Mouse (Mus musculus) fibroblast of lung, adult 2 months (primary cell): ENCODE measurements at regions not wholly inside any gene's neighbourhood (a gene's known extent, or its start where the extent isn't known, plus 50 kb on each side); places are given as distances from the start of the nearest gene placed in this dataset.
A peak's percentile ranks its signal among the peaks of the same experiment; 100 is the strongest.

ENCODE experiments used
- DNase-seq: peaks from one replicate; pipeline ENCODE4 v3.0.0-alpha.2; 2011; ENCODE audit warnings: low read depth

- DNase-seq: no peak
Measured at GRCm38 (mm10) chr5:33512253-33512884, 78.6 kb upstream of the Nkx1-1 start.

DNA sequence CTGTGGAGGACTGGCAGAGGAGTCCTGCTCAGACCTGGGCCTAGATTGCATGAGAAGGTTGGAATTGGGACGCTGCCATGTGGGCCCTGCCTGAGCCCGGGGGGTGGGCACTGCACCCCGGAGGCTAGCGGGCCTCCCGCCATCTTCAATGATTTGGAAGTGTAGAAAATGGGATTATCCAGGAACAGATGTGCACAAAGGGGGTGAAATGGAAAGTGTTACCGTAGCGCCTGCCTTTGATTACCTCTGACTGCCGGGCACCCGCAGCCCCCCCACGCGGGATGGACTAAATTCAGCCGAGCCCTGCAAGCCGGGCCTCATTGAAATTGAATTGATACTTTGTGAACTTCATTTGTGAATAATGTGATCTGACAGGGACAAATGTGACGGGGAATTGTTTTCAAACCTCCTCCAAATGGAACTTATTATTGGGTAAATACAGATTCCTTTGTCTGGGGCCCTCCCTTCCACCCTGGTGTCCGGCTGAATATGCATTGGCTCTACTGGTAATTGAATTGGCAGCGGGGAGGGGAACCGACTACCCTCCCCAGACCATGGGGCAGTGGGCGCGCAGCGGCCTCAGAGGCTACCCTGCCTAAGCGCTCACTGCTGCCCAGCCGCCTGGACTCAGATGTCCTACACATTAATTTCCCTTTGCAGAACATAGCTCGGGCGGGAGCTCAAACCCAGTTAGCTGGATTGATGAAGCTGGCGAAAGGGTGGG, 77.9 kb upstream of the Nkx1-1 start:
- DNase-seq: no peak

GRCm38 (mm10) chr5:33505786-33506185, 72.0 kb upstream of the Nkx1-1 start:
- DNase-seq: no peak

GRCm38 (mm10) chr5:33501735-33502495, 68.1 kb upstream of the Nkx1-1 start:
- no peak for DNase-seq

GRCm38 (mm10) chr5:33501211-33501610, 67.4 kb upstream of the Nkx1-1 start:
- DNase-seq: no peak

DNA sequence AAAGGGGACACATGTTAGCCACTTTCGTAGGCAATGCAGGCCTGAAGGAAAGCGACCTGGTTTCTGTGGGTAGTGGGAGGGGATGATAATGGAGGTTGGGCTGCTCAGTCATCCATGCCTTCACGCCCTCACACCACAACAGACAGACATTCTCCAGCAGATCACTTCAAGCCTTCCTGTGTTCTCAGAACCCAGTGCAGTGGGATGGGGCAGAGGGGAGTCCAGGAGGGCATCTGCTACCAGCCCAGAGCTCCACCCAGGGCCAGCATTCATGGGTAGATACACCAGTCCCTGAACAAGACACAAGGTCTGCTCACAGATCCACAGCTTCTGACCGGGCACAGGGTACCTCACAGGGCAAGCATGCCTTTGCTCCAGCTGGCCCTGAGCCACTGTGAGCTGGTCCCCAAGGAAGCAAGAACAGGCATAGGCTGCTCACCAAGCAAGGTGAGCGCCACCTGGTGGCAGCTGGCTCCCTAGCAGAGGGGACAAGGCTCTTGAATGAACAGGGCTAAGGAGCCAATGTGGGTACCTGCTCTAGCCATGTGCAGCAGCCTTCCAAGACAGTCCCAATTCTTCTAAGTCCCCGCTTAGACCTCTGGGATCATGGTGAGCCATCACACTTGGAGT, 62.2 kb upstream of the Nkx1-1 start:
- peak; percentile 17 for DNase-seq

- DNase-seq: no peak
Measured at GRCm38 (mm10) chr5:33495276-33495675, 61.5 kb upstream of the Nkx1-1 start.

DNA sequence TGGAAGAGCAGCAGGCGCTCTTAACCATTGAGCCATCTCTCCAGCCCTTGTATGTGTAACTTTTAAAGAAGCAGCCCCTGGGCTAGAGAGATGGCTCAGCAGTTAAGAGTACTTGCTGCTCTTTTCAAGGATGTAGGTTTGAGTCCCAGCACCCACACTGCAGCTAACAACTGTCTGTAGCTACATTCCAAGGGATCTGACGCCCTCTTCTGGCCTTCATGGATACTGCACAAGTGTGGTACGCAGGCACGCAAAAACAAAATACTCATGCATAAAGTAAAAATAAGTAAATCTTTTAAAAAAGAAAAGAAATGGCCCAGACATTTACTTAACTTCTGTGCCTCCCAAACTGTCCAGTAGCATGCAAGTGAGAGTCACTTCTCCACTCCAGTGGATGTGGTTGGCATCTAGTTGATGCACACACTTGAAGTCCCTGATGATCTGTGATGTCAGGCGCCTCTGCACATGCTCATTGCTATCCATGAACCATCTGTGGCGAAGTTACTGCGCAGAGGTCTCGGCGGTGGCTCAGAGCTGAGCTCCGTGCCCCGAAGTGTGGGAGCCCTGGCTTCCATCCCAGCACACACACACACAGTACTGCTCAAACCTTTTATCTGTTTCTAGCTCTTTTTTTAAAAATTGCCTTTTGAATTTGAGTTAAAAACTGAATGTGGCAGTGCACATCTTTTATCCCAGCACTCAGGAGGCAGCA, 59.0 kb upstream of the Nkx1-1 start:
- DNase-seq: no peak

DNA sequence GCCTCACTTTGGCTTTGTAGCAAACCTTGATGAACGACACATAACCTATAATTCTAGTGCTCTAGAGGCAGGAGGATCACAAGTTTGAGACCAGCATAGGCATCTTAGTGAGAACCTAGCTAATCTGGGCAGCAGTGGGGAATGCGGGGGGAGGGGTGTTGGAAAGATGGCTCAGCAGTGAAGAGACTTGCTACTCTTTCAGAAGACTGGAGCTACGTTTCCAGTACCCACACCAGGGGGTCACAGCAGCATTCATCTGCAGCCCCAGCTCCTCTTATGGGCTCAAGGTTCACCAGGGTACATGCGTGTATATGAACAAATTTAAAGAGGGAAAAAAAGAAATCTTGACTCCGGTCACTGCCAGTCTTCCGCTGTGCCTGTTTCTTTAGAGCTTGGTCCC, 55.5 kb upstream of the Nkx1-1 start:
- no peak for DNase-seq

DNA sequence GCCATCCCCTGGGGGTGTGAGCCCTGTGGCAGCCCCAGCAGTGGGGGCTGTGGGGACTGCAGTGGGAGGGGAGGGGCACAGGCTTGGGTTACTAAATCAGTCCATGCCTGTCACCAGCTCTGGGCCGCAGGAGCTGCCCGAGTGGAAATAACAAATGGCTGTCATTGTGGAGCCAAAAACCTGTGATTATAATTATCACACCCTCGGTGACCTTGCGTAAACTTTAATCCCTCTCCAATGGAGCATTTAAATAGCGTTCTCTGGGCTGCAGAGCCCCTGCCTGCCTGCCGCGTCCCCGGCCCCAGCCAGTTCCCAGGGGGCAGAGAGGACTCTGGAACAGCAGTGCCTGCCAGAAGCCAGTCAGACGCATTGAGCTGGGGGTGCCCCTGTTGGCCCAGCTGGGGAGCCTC, 54.4 kb upstream of the Nkx1-1 start:
- no peak for DNase-seq

GRCm38 (mm10) chr5:33485765-33486164, 52.0 kb upstream of the Nkx1-1 start:
- no peak for DNase-seq
